Mouse (Mus musculus) megakaryocyte, embryonic 14.5 days (primary cell): ENCODE data around the gene Slc39a1.

Source experiments
- FLI1 ChIP-seq: IDR thresholded peaks from 2 replicates; pipeline ENCODE4 v1.6.1; 2012; ENCODE audit warnings: low read length, inconsistent platforms, mixed read lengths
- GATA1 ChIP-seq: IDR thresholded peaks from 3 replicates; pipeline ENCODE4 v1.6.1; 2012; ENCODE audit warnings: mixed read lengths, low read length, inconsistent platforms, borderline replicate concordance

GRCm38 (mm10) chr3:90211475-90212398 is 36.2 kb upstream of the Slc39a1 start:
- TF ChIP-seq GATA1 (no peak), FLI1 (no peak)
